Mouse (Mus musculus) olfactory bulb, adult 2 months (tissue): ENCODE measurements at regions not wholly inside any gene's neighbourhood (a gene's known extent, or its start where the extent isn't known, plus 50 kb on each side); places are given as distances from the start of the nearest gene placed in this dataset.

Experiments used
- CTCF ChIP-seq: fragments of 200-500 bp; IDR thresholded peaks from 2 replicates; pipeline ENCODE4 v1.5.1; 2012; ENCODE audit warnings: low read depth, mild to moderate bottlenecking, low read length, moderate library complexity; ENCODE audit not compliant: insufficient read depth
- POLR2A ChIP-seq: fragments of 200-500 bp; IDR thresholded peaks from 2 replicates; pipeline ENCODE4 v1.6.1; 2012; ENCODE audit warnings: mild to moderate bottlenecking, low read depth, low read length, moderate library complexity; ENCODE audit not compliant: insufficient read depth

DNA sequence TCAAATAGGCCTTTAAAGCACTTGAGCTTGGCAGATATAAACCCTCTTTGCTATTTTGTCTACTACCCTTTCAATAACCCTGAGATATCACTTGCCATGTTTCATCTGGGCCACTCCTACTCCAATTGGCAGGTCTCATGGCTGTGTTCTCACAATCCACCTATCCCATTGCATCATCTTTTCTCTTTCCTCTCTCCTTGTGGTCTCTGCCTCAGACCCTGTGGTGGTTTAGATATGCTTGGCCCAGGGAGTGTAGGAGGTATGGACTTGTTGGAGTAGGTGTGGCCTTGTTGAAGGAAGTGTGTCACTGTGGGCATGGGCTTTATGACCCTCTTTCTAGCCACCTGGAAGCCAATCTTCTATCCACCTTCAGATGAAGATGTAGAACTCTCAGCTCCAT, 61.5 kb upstream of the Armc2 start:
- TF ChIP-seq CTCF (no peak), POLR2A (no peak)
